Mouse (Mus musculus) adrenal gland, adult 8-10 months (tissue): ENCODE measurements around the gene Gm21761. TPM values are rescaled to one million over a fixed set of nuclear protein-coding genes. Genes with fewer than 3 reads are reported as not detected.
"Not testable (repeated sequence)": the region's sequence is repeated elsewhere in the genome, so short reads cannot be mapped to it uniquely, and the experiment has no call there.

Experiments
- DNase-seq: peaks from one replicate; pipeline ENCODE4 v3.0.0; 2022
- total RNA-seq, 4 experiments: library from RNA; stranded (reverse); gene quantifications; 2 replicates each; pipeline ENCODE4 v1.2.4; 2022

Gm21761 gene
- total RNA-seq: not detected

DNA sequence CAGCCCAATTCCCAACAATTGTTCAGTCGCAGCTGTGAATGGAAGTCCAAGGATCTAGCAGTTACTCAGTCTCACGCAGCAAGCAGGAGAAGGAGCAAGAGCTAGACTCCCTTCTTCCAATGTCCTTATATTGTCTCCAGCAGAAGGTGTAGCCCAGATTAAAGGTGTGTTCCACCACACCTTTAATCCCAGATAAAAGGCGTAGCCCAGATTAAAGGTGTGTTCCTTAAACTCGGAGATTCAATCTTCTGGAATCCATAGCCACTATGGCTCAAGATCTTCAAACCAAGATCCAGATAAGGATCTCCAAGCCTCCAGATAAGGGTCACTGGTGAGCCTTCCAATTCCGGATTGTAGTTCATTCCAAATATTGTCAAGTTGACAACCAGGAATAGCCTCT lies at the start of gene Gm21761:
TSS of gene Gm21761 (minus strand) at position 101 of the 400 bp plus-strand sequence.
- DNase-seq: not testable (repeated sequence)

DNA sequence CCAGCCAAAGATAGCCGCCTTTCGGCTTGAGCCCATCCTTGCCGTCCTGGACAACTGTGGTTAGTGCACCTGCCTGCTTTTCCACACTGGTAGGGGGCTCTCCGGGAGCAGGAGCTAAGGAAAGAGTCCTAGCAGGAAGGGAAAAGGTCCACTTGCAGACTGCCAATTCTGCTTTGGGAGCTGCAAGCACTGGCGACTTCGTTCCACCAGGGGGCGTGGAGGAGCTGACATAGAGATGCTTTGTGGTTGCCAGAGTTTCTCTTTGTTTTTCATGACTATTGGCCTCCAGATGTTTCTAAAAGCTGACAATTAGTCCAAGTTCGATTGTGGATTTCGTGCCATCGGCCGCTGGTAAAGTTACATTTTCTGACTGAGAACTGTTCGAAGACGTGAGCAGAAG lies 40.1 kb upstream of the Gm21761 start:
- not testable (repeated sequence) for DNase-seq

- not testable (repeated sequence) for DNase-seq
Measured at GRCm38 (mm10) chr13:119968193-119968592, 39.1 kb upstream of the Gm21761 start.

- DNase-seq: not testable (repeated sequence)
Measured at GRCm38 (mm10) chr13:119965968-119966367, 36.9 kb upstream of the Gm21761 start.

DNA sequence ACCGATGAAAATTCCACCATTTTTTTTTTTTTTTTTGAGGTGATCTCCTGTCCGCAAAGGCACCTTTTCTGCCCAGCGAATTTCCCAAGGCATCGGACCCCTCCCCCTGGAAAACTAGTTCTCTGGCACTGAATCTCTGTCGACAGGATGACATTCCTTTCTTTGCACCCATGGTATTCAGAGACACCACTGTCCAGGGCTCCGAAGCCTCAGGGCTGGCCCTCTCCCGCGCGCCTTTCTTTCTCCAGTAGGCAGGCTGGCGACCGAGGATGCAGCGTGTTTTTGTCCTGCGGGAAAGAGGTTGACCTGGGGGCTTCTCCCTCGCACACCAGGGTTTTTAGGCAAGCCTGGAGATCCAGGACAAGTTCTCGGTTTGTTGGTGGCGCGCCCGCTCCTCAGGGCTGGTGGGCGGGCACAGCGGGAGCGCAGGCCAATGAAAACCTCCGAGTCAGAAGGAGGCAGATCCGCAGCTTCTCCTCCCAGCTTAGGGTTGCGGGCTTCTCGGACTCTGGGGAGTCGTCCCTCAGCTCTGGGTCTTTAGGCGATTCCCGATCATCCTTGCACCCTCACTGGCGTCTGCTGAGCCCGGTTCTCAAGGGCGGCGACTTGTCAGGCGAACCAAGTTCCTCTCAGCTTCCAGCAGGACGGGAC lies 36.4 kb upstream of the Gm21761 start:
- DNase-seq: not testable (repeated sequence)

- not testable (repeated sequence) for DNase-seq
Measured at GRCm38 (mm10) chr13:119962856-119963255, 33.8 kb upstream of the Gm21761 start.

GRCm38 (mm10) chr13:119955567-119955966 lies 26.5 kb upstream of the Gm21761 start:
- DNase-seq: not testable (repeated sequence)

DNA sequence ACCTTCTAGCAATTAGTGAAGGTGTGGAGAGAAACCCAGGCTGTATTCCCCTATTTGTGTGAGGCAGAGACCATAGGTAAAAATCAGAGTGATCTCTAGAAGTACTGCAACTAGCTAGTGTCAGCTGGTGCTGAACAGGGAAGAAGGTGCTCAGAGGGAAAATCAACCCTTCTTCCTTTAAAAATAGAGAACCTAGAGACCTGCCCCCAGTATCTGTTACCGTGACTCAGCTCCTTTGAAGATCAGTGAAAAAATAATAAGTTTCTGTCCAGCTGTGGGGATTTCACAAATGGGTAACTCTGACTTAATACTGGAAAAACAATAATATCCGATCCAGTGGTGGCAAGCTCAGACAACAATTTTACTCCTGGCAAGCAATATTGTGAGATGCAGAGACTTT lies 26.0 kb upstream of the Gm21761 start:
- DNase-seq: not testable (repeated sequence)

DNA sequence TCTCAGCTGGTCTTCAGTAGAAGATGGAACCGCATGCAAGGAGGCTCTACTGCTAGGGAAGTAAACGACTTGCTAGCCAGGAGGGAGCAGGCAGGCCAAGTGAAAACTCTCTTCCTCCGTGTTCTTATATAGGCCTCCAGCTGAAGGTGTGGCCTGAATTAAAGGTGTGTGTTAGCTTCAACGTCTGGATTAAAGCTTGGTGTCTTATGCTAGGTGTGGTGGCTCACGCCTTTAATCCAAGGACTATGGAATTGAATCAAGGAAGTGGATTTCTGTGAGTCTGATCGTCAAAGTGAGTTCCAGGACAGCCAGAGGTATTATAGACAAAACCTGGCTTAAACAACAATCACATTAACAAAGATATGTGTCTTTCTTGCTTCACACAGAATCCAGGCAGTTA lies 21.6 kb upstream of the Gm21761 start, which contains the start of gene B020031M17Rik:
TSS of gene B020031M17Rik (minus strand) at position 101 of the 400 bp plus-strand sequence.
- DNase-seq: not testable (repeated sequence)

- not testable (repeated sequence) for DNase-seq
Measured at GRCm38 (mm10) chr13:119924597-119925340, 4.3 kb downstream of the Gm21761 start.

DNA sequence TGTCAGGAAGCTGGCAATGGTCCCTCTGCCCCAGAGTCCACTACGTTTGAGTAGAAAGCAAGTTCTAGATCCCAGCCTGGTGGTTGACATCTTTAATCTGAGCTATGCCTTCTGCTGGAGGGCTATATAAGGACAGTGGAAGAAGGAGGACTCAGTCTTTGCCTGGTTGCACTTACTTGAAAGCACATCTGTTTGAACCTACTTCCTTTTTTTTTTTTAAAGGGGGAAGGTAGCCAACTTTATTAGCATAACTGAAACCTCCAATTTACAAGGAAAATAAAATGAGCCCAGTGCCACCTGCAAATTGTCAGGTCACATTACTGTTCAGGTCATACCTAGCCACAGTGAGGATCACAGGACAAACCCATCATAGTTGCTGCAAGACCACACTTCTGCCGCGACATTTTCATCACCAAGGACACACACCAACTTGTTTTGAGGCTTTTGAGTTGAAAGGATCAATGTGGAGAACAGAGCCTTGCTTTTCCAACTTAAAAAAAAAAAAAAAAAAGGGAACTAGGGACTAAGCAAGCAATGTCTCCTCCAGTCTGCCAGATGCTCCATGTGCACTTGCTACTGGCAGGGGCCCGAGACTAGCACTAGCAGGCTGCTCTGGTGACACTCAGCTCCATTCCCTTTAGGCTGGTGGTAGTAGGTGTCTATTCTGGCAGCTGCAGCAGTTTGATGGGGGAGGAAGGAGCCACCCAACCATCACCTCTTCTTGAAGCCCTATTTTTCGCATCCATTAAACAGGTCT lies 11.9 kb downstream of the Gm21761 start:
- DNase-seq: not testable (repeated sequence)

DNA sequence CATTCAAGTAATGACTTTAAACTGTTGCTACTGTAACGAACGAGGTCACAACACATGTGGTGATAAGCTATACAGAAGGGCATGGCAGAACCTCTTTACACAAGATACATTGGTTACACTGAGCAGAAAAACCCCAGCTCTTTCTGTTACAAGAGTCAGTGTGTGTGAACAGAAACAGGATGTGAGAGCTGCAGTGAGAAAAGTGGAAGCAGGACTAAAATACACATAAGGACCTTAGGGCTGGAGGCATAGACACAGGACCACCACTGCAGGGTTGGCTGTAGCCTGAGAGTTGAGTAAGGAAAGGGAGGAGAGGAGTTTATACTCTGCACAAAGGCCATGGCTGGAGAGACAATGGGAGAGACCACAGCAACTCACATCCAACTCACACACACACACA lies 12.6 kb downstream of the Gm21761 start:
- DNase-seq: not testable (repeated sequence)

- not testable (repeated sequence) for DNase-seq
Measured at GRCm38 (mm10) chr13:119898549-119898948, 30.5 kb downstream of the Gm21761 start.

GRCm38 (mm10) chr13:119894685-119895084 lies 34.4 kb downstream of the Gm21761 start, which contains the start of gene Tcstv1:
TSS of gene Tcstv1 (minus strand) at chr13:119894785.
- not testable (repeated sequence) for DNase-seq

DNA sequence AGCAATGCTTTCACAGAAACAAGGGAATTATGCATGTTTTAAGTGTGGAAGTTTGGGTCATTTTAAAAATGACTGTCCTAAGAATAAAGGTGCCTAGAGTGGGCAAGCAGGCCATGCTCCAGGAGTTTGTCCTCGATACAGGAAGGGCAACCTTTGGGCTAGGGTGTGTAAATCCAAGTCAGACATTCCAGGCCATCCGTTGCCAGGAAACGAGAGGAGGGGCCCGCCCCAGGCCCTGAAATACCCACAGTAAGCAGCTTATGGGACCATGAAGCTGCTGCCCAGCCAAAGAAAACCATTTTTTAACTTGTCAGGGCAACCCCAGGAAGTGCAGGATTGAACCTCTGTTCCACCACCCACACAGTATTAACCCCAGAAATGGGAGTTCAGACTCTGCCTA lies 42.2 kb downstream of the Gm21761 start:
- not testable (repeated sequence) for DNase-seq

- not testable (repeated sequence) for DNase-seq
Measured at GRCm38 (mm10) chr13:119864395-119864999, 64.6 kb downstream of the Gm21761 start.

- DNase-seq: not testable (repeated sequence)
Measured at GRCm38 (mm10) chr13:119862399-119862798, 66.7 kb downstream of the Gm21761 start.

Other genes with a start within 250 kb of the Gm21761 start
- 100 to 1,000 TPM; 154 to 280 (median 237) TPM for gene Hmgcs1, start 238.9 kb downstream of the Gm21761 start, total RNA-seq
- gene Nim1k, start 173.4 kb downstream of the Gm21761 start, total RNA-seq: 1 to 10 TPM; 2.4 to 2.7 (median 2.4) TPM
- gene Zfp131, start 138.4 kb downstream of the Gm21761 start, total RNA-seq: 10 to 100 TPM; 30.8 to 39.5 (median 34.5) TPM
- not detected for gene AF067063, start 99.1 kb downstream of the Gm21761 start, total RNA-seq
- gene D13Ertd608e, start 93.3 kb downstream of the Gm21761 start, total RNA-seq: not detected
- not detected for gene Tcstv1, start 34.5 kb downstream of the Gm21761 start, total RNA-seq
- gene B020031M17Rik, start 21.5 kb upstream of the Gm21761 start, total RNA-seq: not detected
- gene Gm36079, start 97.7 kb upstream of the Gm21761 start, total RNA-seq: not detected
- gene Gm21188, start 122.9 kb upstream of the Gm21761 start, total RNA-seq: under 1 TPM in 3 of 4 experiments, not detected in 1; 0.21 to 0.54 (median 0.25) TPM
- gene Gm20767, start 211.0 kb upstream of the Gm21761 start, total RNA-seq: not detected
- gene Gm21818, start 243.2 kb upstream of the Gm21761 start, total RNA-seq: not detected